9 mouse cellular contexts compared by ENCODE assay signal in genomic region chr13:83527921-83528320, GRCm38 (mm10). TPM values are rescaled to one million over a fixed set of nuclear protein-coding genes. Genes with fewer than 3 reads are reported as not detected.
DNase-seq lines count a peak whose midpoint lies in the region; ATAC-seq and TF ChIP-seq lines count a peak whose summit lies in the region.
"Had no signal": no experiment of that assay in that cellular context is flagged by ENCODE, and none has a peak within 500 bp of the region (broad histone marks: within the 10 kb centered on the region; RNA-seq: fewer than 3 reads in every experiment).

No protein-coding gene starts in this region.

- intact Hi-C loops in heart, postnatal 10 days (cut with DNase I): loop anchor here (10.0 kb wide), 1 partner anchor 1463 kb away; no protein-coding TSS in a partner anchor

- H3K79me2 ChIP-seq in CH12.LX (replicated peaks; ENCODE audit: control insufficient read depth, extremely low read depth, insufficient read depth, poor library complexity, severe bottlenecking): peaks cover 37% of the 10 kb centered on the region

- no peaks in the 10 kb centered on the region for H3K9me3 ChIP-seq in kidney, postnatal 0 days (replicated peaks; ENCODE audit: low read length)
- H3K9me3 ChIP-seq in CH12.LX (replicated peaks; ENCODE audit: low read length): peaks cover 5% of the 10 kb centered on the region
- H3K9me3 ChIP-seq in heart, embryonic 15.5 days (replicated peaks): no peaks in the 10 kb centered on the region

- DNase-seq in heart, adult 11 months: peak; percentile 83
- DNase-seq in heart, postnatal 10 days: no peak
- no peak for DNase-seq in kidney, postnatal 0 days (ENCODE audit: low spot score)
- DNase-seq in kidney, postnatal 25 days: no peak
- no peak for DNase-seq in CH12.LX (ENCODE audit: extremely low read depth)
- DNase-seq in ovary, postnatal 36 days (ENCODE audit: low spot score): no peak
- no peak for DNase-seq in Muller cell, postnatal 12 days (ENCODE audit: inconsistent ontology term)
- DNase-seq: thymus, adult 2 months had no signal

- dilution Hi-C loops in CH12.LX (cut with MboI; ENCODE audit: extremely low pct_ligation_motif_present, extremely low pct_unique_long_range_greater_than_20kb, low sequenced_read_pairs): no loop called here

- 75% methylated on average over 9 of the region's 9 CpGs for WGBS in kidney, postnatal 0 days
- 37% methylated on average over 9 of the region's 9 CpGs for WGBS in heart, embryonic 15.5 days

- no peaks in the 10 kb centered on the region for H3K36me3 ChIP-seq in kidney, postnatal 0 days (ENCODE audit: insufficient read depth, low read length)
- no peaks in the 10 kb centered on the region for H3K36me3 ChIP-seq in CH12.LX (replicated peaks in 1 of 2; ENCODE audit: control insufficient read depth in 1 of 2, insufficient read depth in 1 of 2, low read length in 1 of 2)
- H3K36me3 ChIP-seq in heart, embryonic 15.5 days: no peaks in the 10 kb centered on the region

- H3K27ac ChIP-seq in kidney, postnatal 0 days: no peak overlapping the region
- peak overlapping the region; percentile 55; the same call in 1 of the 2 replicates for H3K27ac ChIP-seq in CH12.LX (ENCODE audit: insufficient read depth, low read depth)
- no peak overlapping the region for H3K27ac ChIP-seq in heart, embryonic 15.5 days

- TF ChIP-seq RAD21 in CH12.LX (IDR thresholded peaks at IDR 0.05; ENCODE audit: low read depth, low read length): no peak

- no peaks in the 10 kb centered on the region for H3K4me1 ChIP-seq in kidney, postnatal 0 days (replicated peaks; ENCODE audit: insufficient read depth, low read length)
- H3K4me1 ChIP-seq in CH12.LX (ENCODE audit: control insufficient read depth in 1 of 2, insufficient read depth in 2 of 2): no peaks in the 10 kb centered on the region
- H3K4me1 ChIP-seq in heart, embryonic 15.5 days (replicated peaks): peaks cover 21% of the 10 kb centered on the region

- H3K4me3 ChIP-seq in kidney, postnatal 0 days (replicated peaks; ENCODE audit: low read depth, low read length): peak overlapping the region; percentile 12; the same call in 1 of the 2 replicates
- peak overlapping the region; percentile 60 to 85 (median 63) for H3K4me3 ChIP-seq in CH12.LX (replicated peaks in 1 of 3; ENCODE audit: low read depth in 2 of 3, low read length in 2 of 3, poor library complexity in 1 of 3)
- H3K4me3 ChIP-seq in heart, embryonic 15.5 days: peak overlapping the region; percentile 12; the same call in 1 of the 2 replicates

- TF ChIP-seq EP300 in CH12.LX (IDR thresholded peaks at IDR 0.05; ENCODE audit: low read length): no peak

- TF ChIP-seq CTCF in kidney, postnatal 0 days (IDR thresholded peaks at IDR 0.05; ENCODE audit: low read depth): no peak
- no peak for TF ChIP-seq CTCF in CH12.LX (conservative IDR thresholded peaks at IDR 0.05 in 1 of 2, IDR thresholded peaks at IDR 0.05 in 1 of 2; ENCODE audit: low read depth in 2 of 2, low read length in 2 of 2)

- in situ Hi-C loops in CH12.LX (cut with MboI; ENCODE audit: low pct_ligation_motif_present, low pct_unique_long_range_greater_than_20kb, low sequenced_read_pairs): loop anchor here (25.0 kb wide), 1 partner anchor 109 kb away; no protein-coding TSS in a partner anchor

- H3K4me2 ChIP-seq in kidney, postnatal 0 days (ENCODE audit: low read length): peak overlapping the region; percentile 31; the same call in 1 of the 2 replicates
- H3K4me2 ChIP-seq in CH12.LX (ENCODE audit: insufficient read depth, low read depth, poor library complexity, severe bottlenecking): peak overlapping the region; percentile 98
- peak overlapping the region; percentile 48 for H3K4me2 ChIP-seq in heart, embryonic 15.5 days

- H3K9ac ChIP-seq in kidney, postnatal 0 days (ENCODE audit: low read depth, low read length): no peak overlapping the region
- peak overlapping the region; percentile 90 for H3K9ac ChIP-seq in CH12.LX (ENCODE audit: insufficient read depth, low read depth)
- no peak overlapping the region for H3K9ac ChIP-seq in heart, embryonic 15.5 days

- H3K27me3 ChIP-seq in kidney, postnatal 0 days (ENCODE audit: insufficient read depth, low read length): no peaks in the 10 kb centered on the region
- no peaks in the 10 kb centered on the region for H3K27me3 ChIP-seq in CH12.LX (replicated peaks)
- H3K27me3 ChIP-seq in heart, embryonic 15.5 days: no peaks in the 10 kb centered on the region

- TF ChIP-seq POLR2A in CH12.LX (IDR thresholded peaks at IDR 0.05; ENCODE audit: low read depth, low read length): no peak

- no peak for ATAC-seq in kidney, postnatal 0 days (replicated peaks; ENCODE audit: low FRiP score, low read depth)
- ATAC-seq in heart, embryonic 15.5 days (replicated peaks; ENCODE audit: insufficient number of reproducible peaks, insufficient read depth, low FRiP score, low read depth): no peak

TF ChIP-seq in CH12.LX, 34 proteins besides CTCF, POLR2A, EP300 and RAD21:
- TF ChIP-seq ZMIZ1 (IDR thresholded peaks at IDR 0.05; ENCODE audit: low read depth, low read length): no peak
- no peak for TF ChIP-seq TCF12 (IDR thresholded peaks at IDR 0.05; ENCODE audit: low read depth, low read length)
- TF ChIP-seq ETS1 (conservative IDR thresholded peaks at IDR 0.05; ENCODE audit: low read depth, low read length): no peak
- no peak for TF ChIP-seq ZC3H11A (IDR thresholded peaks at IDR 0.05; ENCODE audit: low read depth, low read length)
- no peak for TF ChIP-seq SMC3 (IDR thresholded peaks at IDR 0.05; ENCODE audit: low read depth, low read length)
- no peak for TF ChIP-seq CHD1 (IDR thresholded peaks at IDR 0.05; ENCODE audit: low read depth, low read length)
- no peak for TF ChIP-seq SIN3A (IDR thresholded peaks at IDR 0.05; ENCODE audit: low read length)
- TF ChIP-seq MAX (IDR thresholded peaks at IDR 0.05; ENCODE audit: low read length): no peak
- no peak for TF ChIP-seq MXI1 (IDR thresholded peaks at IDR 0.05; ENCODE audit: low read depth, low read length)
- no peak for TF ChIP-seq ZKSCAN1 (IDR thresholded peaks at IDR 0.05; ENCODE audit: borderline replicate concordance, low read depth, low read length)
- TF ChIP-seq E2F4 (IDR thresholded peaks at IDR 0.05; ENCODE audit: insufficient replicate concordance, low read depth, low read length): no peak
- no peak for TF ChIP-seq KAT2A (IDR thresholded peaks at IDR 0.05; ENCODE audit: insufficient replicate concordance, low read length)
- TF ChIP-seq ELF1 (IDR thresholded peaks at IDR 0.05; ENCODE audit: low read depth, low read length): no peak
- no peak for TF ChIP-seq JUND (conservative IDR thresholded peaks at IDR 0.05; ENCODE audit: low read depth, low read length)
- no peak for TF ChIP-seq USF1 (IDR thresholded peaks at IDR 0.05; ENCODE audit: low read depth, low read length)
- no peak for TF ChIP-seq POLR2AphosphoS2 (IDR thresholded peaks at IDR 0.05; ENCODE audit: low read depth, low read length)
- no peak for TF ChIP-seq BHLHE40 (IDR thresholded peaks at IDR 0.05; ENCODE audit: low read depth, low read length)
- TF ChIP-seq MYC (IDR thresholded peaks at IDR 0.05; ENCODE audit: low read depth, low read length): no peak
- TF ChIP-seq GABPA (IDR thresholded peaks at IDR 0.05; ENCODE audit: insufficient replicate concordance, low read depth, low read length): no peak

RNA-seq across cellular contexts. Expression of gene Mef2c, which starts 24.1 kb away (rescaled TPM):
- total RNA-seq in heart, postnatal 10 days (2021): 100 to 1,000 TPM in 1 of 2 experiments, 10 to 100 TPM in 1; 84.8 to 105 TPM
- 51.8 and 55.1 TPM in 2 replicates for polyA plus RNA-seq in kidney, postnatal 0 days (2015; fragmentation: Nextera tagmentation; extraction: Ambion mirVana)
- 99.9 and 113 TPM in 2 replicates for total RNA-seq in CH12.LX (2012; rRNA removed)
- total RNA-seq in CH12.LX (2014; rRNA removed): 107 and 134 TPM in 2 replicates
- polyA plus RNA-seq in CH12.LX (2012; ENCODE audit: insufficient read length, low read depth): 159 and 199 TPM in 2 replicates
- 88.9 and 98.0 TPM in 2 replicates for polyA plus RNA-seq in heart, embryonic 15.5 days (2015; fragmentation: Nextera tagmentation; extraction: Ambion mirVana)

Comparison
In these comparisons a context has a peak if more than half of its experiments do, and no peak if none do; other contexts are left out.
1. H3K4me2 ChIP-seq: peak in every context shown above with its lines; median percentile 98 in CH12.LX; 48 in heart, embryonic 15.5 days; 31 in kidney, postnatal 0 days.
2. H3K4me3 ChIP-seq: peak in every context shown above with its lines; median percentile 63 in CH12.LX; 12 in kidney, postnatal 0 days; 12 in heart, embryonic 15.5 days.